Mouse (Mus musculus): ENCODE results near the gene Gm21887. TPM values are rescaled to one million over a fixed set of nuclear protein-coding genes. Genes with fewer than 3 reads are reported as not detected.
"Not testable (repeated sequence)": the region's sequence is repeated elsewhere in the genome, so short reads cannot be mapped to it uniquely, and the experiment has no call there.

Gene Gm21887
- polyA plus RNA-seq (2016; fragmentation: Nextera tagmentation; extraction: Ambion mirVana), result 212 and 388 TPM in 2 replicates

DNA sequence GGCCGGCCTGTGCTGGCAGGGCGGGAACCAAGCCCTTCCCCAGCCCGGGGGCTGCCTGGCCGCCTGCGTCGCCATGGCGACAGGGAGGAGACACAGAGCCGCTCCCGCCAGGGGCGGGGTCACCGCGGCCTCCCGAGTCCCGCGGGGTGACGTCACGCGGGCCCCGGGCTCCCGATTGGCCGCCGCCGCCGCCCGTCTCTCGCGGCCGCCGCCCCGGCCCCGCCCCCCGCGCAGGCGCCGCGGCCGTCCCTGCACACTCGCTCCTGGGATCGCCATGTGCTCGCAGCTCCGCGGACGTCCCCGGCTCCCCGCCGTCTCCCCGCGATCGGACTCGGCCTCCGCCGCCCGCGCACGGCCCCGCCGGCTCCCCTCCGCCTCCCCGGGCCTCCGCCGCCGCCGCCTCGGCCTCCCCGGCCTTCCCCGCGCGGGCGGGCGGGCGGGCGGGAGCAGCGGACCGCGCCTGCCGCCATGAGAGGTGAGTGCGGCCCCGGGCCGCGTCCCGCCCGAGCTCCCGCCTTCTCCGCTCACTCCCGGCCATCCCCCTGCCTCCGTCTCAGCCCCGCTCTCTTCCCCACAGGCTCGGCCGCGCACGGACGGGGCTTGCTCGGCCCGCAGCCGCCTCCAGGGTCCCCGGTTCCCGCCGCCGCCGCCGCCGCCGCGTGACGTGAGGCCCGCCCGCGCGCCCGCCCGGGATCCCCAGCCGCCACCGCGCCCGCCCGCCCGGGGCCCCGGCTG is at the start of gene Gm21887:
Gm21887 (plus strand) TSS at position 644 of the 735 bp plus-strand sequence.
- Histone ChIP-seq H3K9me3 (peaks cover 47% of the 10 kb centered on the region), H3K9ac (peak within 1 kb of the TSS; percentile 75), H3K27ac (peak within 1 kb of the TSS; percentile 84), H3K4me2 (replicated peaks) (peak within 1 kb of the TSS; percentile 0; the same call in 1 of the 2 replicates), H3K4me3 (peak within 1 kb of the TSS; percentile 51), H3K36me3 (peaks cover 15% of the 10 kb centered on the region)
- 71% methylated on average over 116 of the region's 118 CpGs for WGBS
- ATAC-seq (ENCODE audit: insufficient number of reproducible peaks, insufficient read depth, low FRiP score, low TSS enrichment), result peak; percentile 87
- not testable (repeated sequence) for H3K4me1 ChIP-seq, H3K27me3 ChIP-seq

- H3K36me3 ChIP-seq, result 0 out of 2 replicates have a peak, but pooled peaks cover 2% of the 10 kb centered on the region
Observed at GRCm38 (mm10) chrX:169969337-169969736, 40.1 kb upstream of the Gm21887 start.

DNA sequence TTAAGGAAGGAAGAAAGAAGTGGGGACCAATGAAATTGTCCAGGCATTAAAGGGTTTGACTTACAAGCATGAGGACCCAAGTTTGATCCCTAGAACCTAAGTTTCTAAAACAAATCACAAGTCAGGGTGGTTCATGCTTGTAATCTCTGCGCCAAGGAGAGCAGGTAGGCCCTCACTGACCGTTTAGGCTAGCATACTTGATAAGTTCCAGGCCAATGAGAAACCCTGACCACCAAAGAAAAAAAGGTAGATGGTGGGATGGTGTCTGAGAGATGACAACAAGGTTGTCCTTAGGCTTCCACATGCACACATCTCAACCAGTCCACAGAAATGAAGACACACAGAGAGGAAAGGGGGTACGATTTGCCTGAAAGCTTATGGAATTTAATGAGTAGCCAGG is 39.7 kb upstream of the Gm21887 start:
- not testable (repeated sequence) for H3K36me3 ChIP-seq; ATAC-seq (ENCODE audit: insufficient number of reproducible peaks, insufficient read depth, low FRiP score, low TSS enrichment)
- 86% methylated on average over 3 of the region's 3 CpGs for WGBS

More at GRCm38 (mm10) chrX:169969337-169969736, 40.1 kb upstream of the Gm21887 start:
- WGBS, result 90% methylated on average over 1 of the region's 1 CpGs
- no peak for ATAC-seq (ENCODE audit: insufficient number of reproducible peaks, insufficient read depth, low FRiP score, low TSS enrichment)
- no peak overlapping the region for H3K27ac ChIP-seq
- no peak overlapping the region for H3K4me2 ChIP-seq (replicated peaks)
- H3K9me3 ChIP-seq, result peaks cover 16% of the 10 kb centered on the region; the same call in 1 of the 2 replicates
- H3K4me1 ChIP-seq, result no peaks in the 10 kb centered on the region
- H3K4me3 ChIP-seq, result no peak overlapping the region
- H3K9ac ChIP-seq, result no peak overlapping the region
- H3K27me3 ChIP-seq, result no peaks in the 10 kb centered on the region

GRCm38 (mm10) chrX:169970546-169970945 is 38.9 kb upstream of the Gm21887 start:
- WGBS, result 89% methylated on average over 7 of the region's 7 CpGs
- not testable (repeated sequence) for H3K9ac ChIP-seq; H3K27me3 ChIP-seq; H3K4me3 ChIP-seq; H3K36me3 ChIP-seq; H3K4me1 ChIP-seq; H3K27ac ChIP-seq; ATAC-seq (ENCODE audit: insufficient number of reproducible peaks, insufficient read depth, low FRiP score, low TSS enrichment); H3K4me2 ChIP-seq (replicated peaks)
- H3K9me3 ChIP-seq, result peaks cover 16% of the 10 kb centered on the region; the same call in 1 of the 2 replicates

More for the DNA sequence above, 39.7 kb upstream of the Gm21887 start:
- H3K4me3 ChIP-seq; H3K4me1 ChIP-seq; H3K4me2 ChIP-seq (replicated peaks); H3K27ac ChIP-seq; H3K9ac ChIP-seq; H3K27me3 ChIP-seq: not testable (repeated sequence)
- H3K9me3 ChIP-seq, result peaks cover 16% of the 10 kb centered on the region; the same call in 1 of the 2 replicates

GRCm38 (mm10) chrX:169971562-169971961 is 37.9 kb upstream of the Gm21887 start:
- H3K36me3 ChIP-seq, result not testable (repeated sequence)
- WGBS, result 86% methylated on average over 6 of the region's 6 CpGs

GRCm38 (mm10) chrX:169972131-169972530 is 37.3 kb upstream of the Gm21887 start:
- peak; percentile 19; the same call in 1 of the 2 replicates for ATAC-seq (ENCODE audit: insufficient number of reproducible peaks, insufficient read depth, low FRiP score, low TSS enrichment)
- peaks cover 16% of the 10 kb centered on the region; the same call in 1 of the 2 replicates for H3K9me3 ChIP-seq
- H3K36me3 ChIP-seq; H3K9ac ChIP-seq; H3K27me3 ChIP-seq; H3K4me3 ChIP-seq; H3K4me1 ChIP-seq; H3K4me2 ChIP-seq (replicated peaks); H3K27ac ChIP-seq: not testable (repeated sequence)
- WGBS, result 73% methylated on average over 2 of the region's 2 CpGs

More at GRCm38 (mm10) chrX:169971562-169971961, 37.9 kb upstream of the Gm21887 start:
- peaks cover 16% of the 10 kb centered on the region; the same call in 1 of the 2 replicates for H3K9me3 ChIP-seq
- H3K4me1 ChIP-seq; H3K4me3 ChIP-seq; H3K27ac ChIP-seq; H3K4me2 ChIP-seq (replicated peaks); H3K9ac ChIP-seq; H3K27me3 ChIP-seq; ATAC-seq (ENCODE audit: insufficient number of reproducible peaks, insufficient read depth, low FRiP score, low TSS enrichment): not testable (repeated sequence)

DNA sequence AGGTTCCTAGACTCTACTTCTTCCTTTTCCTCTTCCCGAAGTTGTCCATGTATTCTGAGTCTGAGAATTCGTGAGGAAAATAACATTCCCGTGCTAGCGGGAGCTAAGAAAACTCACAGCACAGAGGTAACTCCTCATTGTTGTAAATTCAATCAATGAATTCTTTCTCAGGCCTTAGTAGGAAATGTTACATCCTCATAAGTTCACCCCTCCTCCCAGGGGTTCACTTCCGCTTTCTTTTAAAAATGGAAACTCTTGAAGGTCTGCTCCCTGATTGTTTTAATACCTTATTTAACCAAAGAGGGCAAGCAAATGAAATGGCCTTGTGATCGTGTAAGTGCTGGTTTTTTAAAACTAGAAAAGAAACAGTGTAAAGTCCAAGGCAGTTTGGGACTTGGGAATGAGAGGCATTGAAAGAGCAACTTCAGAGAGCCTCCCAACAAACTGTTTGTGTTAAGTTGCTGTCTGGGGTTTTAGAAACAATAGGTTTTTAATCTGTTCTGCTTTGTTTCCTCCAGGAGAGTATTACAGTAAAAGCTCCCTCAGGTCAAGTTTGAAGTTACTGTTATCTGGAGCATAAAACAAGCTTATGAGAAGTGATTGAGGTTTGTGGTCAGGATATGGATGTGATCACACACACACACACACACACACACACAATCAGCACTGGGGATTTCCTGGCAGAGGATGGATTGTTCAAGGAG is 36.5 kb upstream of the Gm21887 start:
- WGBS, result 77% methylated on average over 6 of the region's 6 CpGs
- H3K36me3 ChIP-seq; H3K4me3 ChIP-seq; H3K4me1 ChIP-seq; ATAC-seq (ENCODE audit: insufficient number of reproducible peaks, insufficient read depth, low FRiP score, low TSS enrichment); H3K9ac ChIP-seq; H3K27me3 ChIP-seq; H3K4me2 ChIP-seq (replicated peaks); H3K27ac ChIP-seq: not testable (repeated sequence)
- peaks cover 16% of the 10 kb centered on the region; the same call in 1 of the 2 replicates for H3K9me3 ChIP-seq

GRCm38 (mm10) chrX:169973806-169974205 is 35.7 kb upstream of the Gm21887 start:
- not testable (repeated sequence) for H3K4me1 ChIP-seq; H3K36me3 ChIP-seq; H3K27ac ChIP-seq; ATAC-seq (ENCODE audit: insufficient number of reproducible peaks, insufficient read depth, low FRiP score, low TSS enrichment); H3K27me3 ChIP-seq; H3K4me3 ChIP-seq; H3K9ac ChIP-seq; H3K4me2 ChIP-seq (replicated peaks)
- peaks cover 21% of the 10 kb centered on the region for H3K9me3 ChIP-seq
- WGBS, result 59% methylated on average over 3 of the region's 3 CpGs

GRCm38 (mm10) chrX:169974456-169974855 is 35.0 kb upstream of the Gm21887 start:
- not testable (repeated sequence) for H3K4me1 ChIP-seq; ATAC-seq (ENCODE audit: insufficient number of reproducible peaks, insufficient read depth, low FRiP score, low TSS enrichment); H3K27me3 ChIP-seq; H3K36me3 ChIP-seq; H3K9ac ChIP-seq; H3K27ac ChIP-seq; H3K4me2 ChIP-seq (replicated peaks); H3K4me3 ChIP-seq
- H3K9me3 ChIP-seq, result peaks cover 21% of the 10 kb centered on the region
- 60% methylated on average over 4 of the region's 4 CpGs for WGBS

DNA sequence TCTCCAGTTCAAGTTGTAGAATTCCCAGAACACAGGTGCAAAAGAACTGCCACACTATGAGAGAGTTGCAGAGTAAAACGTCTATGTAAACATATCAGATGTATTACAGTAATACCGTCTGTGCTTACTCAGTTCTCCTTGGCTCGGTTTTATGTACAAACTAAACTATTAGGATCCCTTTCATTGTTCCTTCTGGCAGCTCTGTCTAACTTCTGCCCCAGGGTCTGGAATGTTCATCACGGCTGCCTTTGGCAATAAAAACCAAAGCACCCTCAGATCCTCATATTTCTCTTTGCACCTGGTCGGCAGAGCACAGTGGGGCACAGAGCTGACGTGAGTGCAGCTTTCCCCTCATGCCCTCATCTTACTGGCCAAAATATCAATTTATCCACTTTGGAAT is 34.5 kb upstream of the Gm21887 start:
- H3K27ac ChIP-seq; H3K36me3 ChIP-seq; H3K4me2 ChIP-seq (replicated peaks); ATAC-seq (ENCODE audit: insufficient number of reproducible peaks, insufficient read depth, low FRiP score, low TSS enrichment); H3K4me3 ChIP-seq; H3K4me1 ChIP-seq; H3K27me3 ChIP-seq; H3K9ac ChIP-seq: not testable (repeated sequence)
- 66% methylated on average over 6 of the region's 6 CpGs for WGBS
- peaks cover 21% of the 10 kb centered on the region for H3K9me3 ChIP-seq

DNA sequence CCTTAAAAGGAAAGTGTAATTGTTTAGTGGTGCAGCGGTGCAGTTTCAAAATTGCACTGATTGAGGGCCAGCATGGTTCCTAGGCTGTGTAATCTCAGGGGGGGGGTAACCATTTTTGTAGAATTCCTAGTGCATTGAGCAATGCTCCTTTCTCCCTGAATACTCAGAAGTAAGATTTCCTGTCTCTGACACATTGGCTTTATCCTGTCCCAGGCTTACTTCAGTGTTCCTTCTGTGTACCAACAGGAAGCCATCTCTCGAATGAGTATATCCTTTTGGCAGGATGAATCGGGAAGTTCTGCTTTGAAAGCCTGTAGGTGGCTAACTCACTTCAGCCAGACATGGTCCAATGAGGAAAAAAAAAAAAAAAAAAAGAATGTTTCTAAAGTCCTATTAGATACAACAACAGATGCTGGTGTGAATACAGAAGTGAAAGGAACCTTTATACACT is 33.8 kb upstream of the Gm21887 start:
- not testable (repeated sequence) for H3K36me3 ChIP-seq; H3K27ac ChIP-seq; H3K4me1 ChIP-seq; H3K4me2 ChIP-seq (replicated peaks); ATAC-seq (ENCODE audit: insufficient number of reproducible peaks, insufficient read depth, low FRiP score, low TSS enrichment); H3K4me3 ChIP-seq; H3K27me3 ChIP-seq; H3K9ac ChIP-seq
- H3K9me3 ChIP-seq, result peaks cover 18% of the 10 kb centered on the region
- WGBS, result 78% methylated on average over 3 of the region's 3 CpGs
